Mouse (Mus musculus) limb, embryonic 14.5 days (tissue): ENCODE results near the gene Abo. TPM values are rescaled to one million over a fixed set of nuclear protein-coding genes. Genes with fewer than 3 reads are reported as not detected.

Source experiments
- ATAC-seq: fragments of 200-750 bp; cut with Nextera tagmentation; 2 replicates; pipeline ENCODE4 v1.8.0; 2017; ENCODE audit warnings: low read depth, moderate number of reproducible peaks, moderate TSS enrichment; ENCODE audit not compliant: low FRiP score
- DNase-seq: peaks from one replicate; pipeline ENCODE4 v3.0.0-alpha.2; 2015; ENCODE audit warnings: low spot score
- H3K27ac ChIP-seq: fragments of 300-500 bp; sonication (generic); replicated peaks from 2 replicates; pipeline ENCODE4 v1.5.1; 2014; ENCODE audit warnings: low read depth, mild to moderate bottlenecking, low read length, moderate library complexity, mixed read lengths
- H3K27me3 ChIP-seq: fragments of 300-500 bp; sonication (generic); 2 replicates; pipeline ENCODE4 v1.6.1; 2014; ENCODE audit warnings: low read length, mixed read lengths; ENCODE audit not compliant: control insufficient read depth, insufficient read depth
- H3K36me3 ChIP-seq: fragments of 300-500 bp; sonication (generic); 2 replicates; pipeline ENCODE4 v1.6.1; 2014; ENCODE audit warnings: mild to moderate bottlenecking, low read length, moderate library complexity, mixed read lengths; ENCODE audit not compliant: control insufficient read depth, insufficient read depth
- H3K4me1 ChIP-seq: fragments of 300-500 bp; sonication (generic); 2 replicates; pipeline ENCODE4 v1.6.1; 2014; ENCODE audit warnings: antibody characterized with exemption, low read length, mixed read lengths; ENCODE audit not compliant: control insufficient read depth, insufficient read depth
- H3K4me2 ChIP-seq: fragments of 300-500 bp; sonication (generic); replicated peaks from 2 replicates; pipeline ENCODE4 v1.6.1; 2014; ENCODE audit warnings: low read depth, mild to moderate bottlenecking, low read length, moderate library complexity; ENCODE audit not compliant: severe bottlenecking
- H3K4me3 ChIP-seq: fragments of 300-500 bp; sonication (generic); replicated peaks from 2 replicates; pipeline ENCODE4 v1.5.1; 2014; ENCODE audit warnings: low read length
- H3K9ac ChIP-seq: fragments of 300-500 bp; sonication (generic); 2 replicates; pipeline ENCODE4 v1.6.1; 2014; ENCODE audit warnings: mild to moderate bottlenecking, low read depth, low read length, moderate library complexity; ENCODE audit not compliant: severe bottlenecking
- H3K9me3 ChIP-seq: fragments of 300-500 bp; sonication (generic); 2 replicates; pipeline ENCODE4 v1.6.1; 2016; ENCODE audit warnings: low read length; ENCODE audit not compliant: control insufficient read depth
- POLR2A ChIP-seq: fragments of 200-500 bp; IDR thresholded peaks from 2 replicates; pipeline ENCODE4 v1.8.0; 2012; ENCODE audit warnings: inconsistent platforms, mild to moderate bottlenecking, moderate library complexity, borderline replicate concordance; ENCODE audit not compliant: insufficient read depth, insufficient read length; ENCODE audit errors: extremely low read depth
- WGBS: fragments of 180-500 bp; shearing (Covaris S2); extraction: QIAGEN DNeasy Blood & Tissue Kit; methylation state at CpG from one replicate; pipeline ENCODE4 v1.1.7; 2014; 5-methylcytosine and 5-hydroxymethylcytosine counted together
- polyA plus RNA-seq, 2 experiments: library from polyadenylated mRNA; depleted of rRNA in 1 of 2; stranded (reverse) in 1 of 2; unstranded in 1 of 2; fragments of >200 nt; fragmentation: Nextera tagmentation in 1 of 2; extraction: Ambion mirVana in 1 of 2; gene quantifications; 2 replicates each; pipeline versions ENCODE4 v1.2.1 to v1.2.3; 2012 to 2014

The Abo gene
- polyA plus RNA-seq, 2 experiments = not detected

- no peak overlapping the region for H3K4me3 ChIP-seq
- no peaks in the 10 kb centered on the region for H3K27me3 ChIP-seq
- H3K36me3 ChIP-seq = peaks cover 53% of the 10 kb centered on the region
- no peak for ATAC-seq
- no peak for TF ChIP-seq POLR2A
- peak; percentile 23 for DNase-seq
- H3K4me1 ChIP-seq = peaks cover 27% of the 10 kb centered on the region
- H3K9ac ChIP-seq = no peak overlapping the region
- H3K9me3 ChIP-seq = no peaks in the 10 kb centered on the region
- WGBS = 68% methylated on average over 4 of the region's 4 CpGs
- H3K4me2 ChIP-seq = no peak overlapping the region
- no peak overlapping the region for H3K27ac ChIP-seq
Measured at GRCm38 (mm10) chr2:26907109-26907508, 42.3 kb upstream of the Abo start.

- 88% methylated on average over 3 of the region's 3 CpGs for WGBS
- DNase-seq = no peak
Measured at GRCm38 (mm10) chr2:26906431-26906830, 41.7 kb upstream of the Abo start.

GRCm38 (mm10) chr2:26905936-26906335 is 41.2 kb upstream of the Abo start:
- Histone ChIP-seq H3K4me1 (peaks cover 30% of the 10 kb centered on the region), H3K27me3 (no peaks in the 10 kb centered on the region), H3K36me3 (peaks cover 41% of the 10 kb centered on the region), H3K9ac (no peak overlapping the region), H3K9me3 (no peaks in the 10 kb centered on the region), H3K4me3 (no peak overlapping the region), H3K4me2 (no peak overlapping the region), H3K27ac (no peak overlapping the region)
- ATAC-seq = no peak
- TF ChIP-seq POLR2A = no peak
- WGBS = 97% methylated on average over 2 of the region's 2 CpGs
- DNase-seq = no peak

More at GRCm38 (mm10) chr2:26906431-26906830, 41.7 kb upstream of the Abo start:
- Histone ChIP-seq H3K4me3 (no peak overlapping the region), H3K9me3 (no peaks in the 10 kb centered on the region), H3K4me1 (peaks cover 28% of the 10 kb centered on the region), H3K9ac (no peak overlapping the region), H3K27ac (no peak overlapping the region), H3K27me3 (no peaks in the 10 kb centered on the region), H3K4me2 (no peak overlapping the region), H3K36me3 (peaks cover 46% of the 10 kb centered on the region)
- ATAC-seq = no peak
- TF ChIP-seq POLR2A = no peak

- Histone ChIP-seq H3K9ac (peak overlapping the region; percentile 75), H3K4me2 (peak overlapping the region; percentile 69), H3K9me3 (no peaks in the 10 kb centered on the region), H3K4me1 (peaks cover 16% of the 10 kb centered on the region), H3K4me3 (peak overlapping the region; percentile 76), H3K36me3 (peaks cover 56% of the 10 kb centered on the region), H3K27ac (peak overlapping the region; percentile 70), H3K27me3 (no peaks in the 10 kb centered on the region)
- WGBS = 12% methylated on average over 7 of the region's 7 CpGs
- TF ChIP-seq POLR2A = no peak
- DNase-seq = no peak
- no peak for ATAC-seq
Measured at GRCm38 (mm10) chr2:26903311-26903710, 38.5 kb upstream of the Abo start.

- ATAC-seq (peak; percentile 93), DNase-seq (peak; percentile 98)
- peak within 1 kb of the TSS; percentile 75 for H3K9ac ChIP-seq
- H3K27me3 ChIP-seq = no peaks in the 10 kb centered on the region
- peaks cover 56% of the 10 kb centered on the region for H3K36me3 ChIP-seq
- no peaks in the 10 kb centered on the region for H3K9me3 ChIP-seq
- peak within 1 kb of the TSS; percentile 70 for H3K27ac ChIP-seq
- peak within 1 kb of the TSS; percentile 76 for H3K4me3 ChIP-seq
- under 1% methylated on average over 41 of the region's 41 CpGs for WGBS
- peaks cover 16% of the 10 kb centered on the region for H3K4me1 ChIP-seq
- peak within 1 kb of the TSS; percentile 69 for H3K4me2 ChIP-seq
- TF ChIP-seq POLR2A = peak; percentile 51; the same call in 1 of the 2 replicates
Measured at GRCm38 (mm10) chr2:26902467-26903220, 37.9 kb upstream of the Abo start, which contains the start of gene Surf6. Surf6 (minus strand) TSS chr2:26902879.
